Mouse (Mus musculus): ENCODE measurements around the gene Rasgef1c. TPM values are rescaled to one million over a fixed set of nuclear protein-coding genes. Genes with fewer than 3 reads are reported as not detected.

Rasgef1c gene
- total RNA-seq (2023) = under 1 TPM in 1 of 2 experiments, not detected in 1; 0.27 TPM

GRCm38 (mm10) chr11:49901659-49902458 is at the start of gene Rasgef1c:
TSS of gene Rasgef1c (plus strand) at chr11:49901835.

GRCm38 (mm10) chr11:50024833-50025720 is 123.4 kb downstream of the Rasgef1c start, which contains the start of gene Rnf130:
TSS of gene Rnf130 (plus strand) at chr11:50025346.

Other genes starting within 250 kb of the Rasgef1c start
- not detected for gene Scgb3a1, start 238.2 kb upstream of the Rasgef1c start, total RNA-seq (2023)
- 10 to 100 TPM; 86.4 to 88.8 TPM for gene Cnot6, start 189.1 kb upstream of the Rasgef1c start, total RNA-seq (2023)
- gene Gfpt2, start 107.7 kb upstream of the Rasgef1c start, total RNA-seq (2023) = not detected
- 10 to 100 TPM; 46.8 to 54.0 TPM for gene Mapk9, start 55.1 kb upstream of the Rasgef1c start, total RNA-seq (2023)
- gene Rnf130, start 123.5 kb downstream of the Rasgef1c start, total RNA-seq (2023) = 10 to 100 TPM; 23.0 to 24.8 TPM
- 10 to 100 TPM; 74.5 to 79.3 TPM for gene Tbc1d9b, start 229.6 kb downstream of the Rasgef1c start, total RNA-seq (2023)

All from T-cell, adult 66 days (primary cell).